Mouse (Mus musculus) left cerebral cortex, adult 11 months (tissue): Measurements from ENCODE around the gene Fars2.

Source experiments
- DNase-seq: peaks from one replicate; pipeline ENCODE4 v3.0.0; 2022; ENCODE audit warnings: low spot score

The Fars2 gene

DNA sequence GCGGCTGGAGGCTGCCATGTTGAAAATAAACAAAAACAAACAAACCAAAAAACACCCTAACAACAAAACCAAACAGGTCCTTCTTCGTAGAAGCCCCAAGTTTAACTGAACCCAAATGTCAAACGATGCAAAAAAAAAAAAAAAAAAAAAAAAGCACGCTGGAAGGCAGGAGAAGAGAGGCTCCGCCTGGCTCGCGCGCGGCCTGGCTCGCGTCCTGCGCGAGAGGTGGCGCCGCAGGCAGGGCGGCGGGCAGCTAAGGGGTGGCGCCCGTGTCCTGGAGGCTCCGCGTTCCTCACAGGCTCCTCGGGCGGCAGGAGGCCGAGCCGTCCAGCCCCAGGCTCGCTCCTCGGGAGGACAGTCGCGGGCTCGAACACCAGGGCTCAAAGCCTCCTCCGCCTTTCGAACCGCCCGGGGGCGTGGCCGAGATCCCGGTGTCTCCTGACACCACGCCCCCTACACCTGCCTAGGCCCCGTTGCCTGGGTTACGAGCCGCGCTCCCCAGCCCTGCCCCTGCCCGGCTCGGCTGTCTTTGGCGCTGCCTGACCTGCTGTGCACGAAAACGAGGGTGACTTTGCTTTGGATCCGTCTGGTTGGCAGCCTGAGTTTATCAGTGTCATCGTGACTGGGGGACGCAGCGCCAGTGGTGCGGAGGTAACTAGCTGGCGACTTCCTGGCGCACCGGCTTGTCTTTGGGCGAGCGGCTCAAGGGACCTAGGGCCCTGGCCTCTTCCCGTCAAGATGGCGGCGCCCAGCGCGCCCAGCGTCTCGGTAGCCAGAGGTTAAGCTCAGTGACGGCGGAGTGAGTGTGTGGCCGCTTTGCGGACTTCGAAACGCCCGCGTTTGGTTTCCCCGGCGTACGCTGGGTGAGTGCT lies at the start of gene Fars2, which contains the start of gene Lyrm4:
TSS of gene Fars2 (plus strand) at position 270 of the 872 bp plus-strand sequence.
TSS of gene Lyrm4 (minus strand) at position 384 of the 872 bp plus-strand sequence.
- DNase-seq = peak; percentile 95

DNA sequence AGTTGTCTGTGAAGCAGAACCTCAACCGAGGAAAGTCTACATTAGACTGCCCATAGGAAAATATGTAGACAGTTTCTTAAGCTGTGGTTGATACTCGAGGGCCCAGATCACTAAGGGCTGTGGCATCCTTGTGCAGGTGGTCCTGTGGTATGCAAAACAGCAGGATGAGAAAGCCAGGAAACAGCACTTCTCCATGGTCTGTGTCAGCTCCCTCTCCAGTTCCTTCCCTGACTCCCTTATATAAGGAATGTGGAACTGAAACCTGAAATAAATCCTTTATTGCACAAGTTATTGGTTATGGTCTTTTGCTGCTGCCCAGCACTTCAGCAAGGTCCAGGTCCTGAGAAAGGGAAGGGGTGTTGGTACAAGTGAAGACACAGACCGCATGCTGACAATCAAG lies 42.7 kb upstream of the Fars2 start:
- no peak for DNase-seq

DNA sequence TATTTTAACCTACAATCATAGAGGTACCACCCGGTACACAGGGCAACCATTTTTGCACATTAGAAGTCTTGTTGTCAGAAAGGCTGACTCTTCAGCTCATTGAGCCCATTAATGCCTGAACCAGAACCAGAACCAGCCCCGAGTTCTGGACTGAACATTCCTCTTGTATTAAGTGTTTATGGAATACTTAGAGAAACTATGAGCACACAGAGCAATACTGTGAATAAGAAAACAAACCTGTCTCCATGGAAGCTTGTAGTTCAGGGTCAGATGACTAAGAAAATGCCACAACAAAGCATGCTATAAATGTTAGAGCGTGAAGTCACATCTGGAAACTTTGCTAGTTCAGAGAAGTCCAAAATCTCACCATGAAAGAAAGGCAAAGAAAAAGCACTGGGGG lies 35.6 kb upstream of the Fars2 start:
- DNase-seq = no peak

DNA sequence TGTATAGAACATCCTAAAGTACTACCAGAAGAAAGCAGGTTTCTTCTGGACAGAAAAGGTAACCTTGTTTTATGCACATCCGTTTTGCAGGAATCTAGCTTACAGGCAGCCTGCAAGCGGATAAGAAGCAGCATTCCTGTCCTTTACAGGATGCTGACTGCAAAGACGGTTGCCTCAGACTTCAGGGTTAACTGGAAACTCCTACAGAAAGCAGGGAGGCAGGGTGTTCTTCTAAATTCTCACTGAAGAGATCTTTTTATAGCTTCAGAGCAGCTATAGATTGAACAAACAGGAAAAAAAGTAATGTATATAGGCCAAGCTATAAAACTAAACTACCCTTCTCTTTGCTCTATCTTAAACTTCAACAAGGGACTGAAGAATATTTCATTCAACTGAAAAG lies 32.5 kb upstream of the Fars2 start:
- DNase-seq = no peak

DNA sequence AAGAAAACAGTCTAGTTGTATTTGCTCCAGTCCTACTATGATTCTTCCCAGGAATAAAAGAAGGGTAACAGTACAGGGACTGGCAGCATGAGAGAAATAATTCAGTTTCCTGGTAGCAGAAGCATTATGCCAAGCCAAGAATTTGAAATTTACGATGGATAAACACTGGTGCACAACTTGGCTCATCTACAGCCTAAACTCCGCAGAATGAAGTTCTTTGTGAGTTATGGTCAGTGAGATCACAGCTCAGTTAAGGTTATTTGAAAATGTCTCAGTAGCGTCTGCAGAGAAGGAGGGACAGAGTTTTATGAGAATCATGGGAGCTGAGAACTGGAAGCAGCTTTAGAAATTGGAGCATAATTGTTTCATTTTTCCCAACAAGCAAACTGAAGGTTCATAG lies 31.2 kb upstream of the Fars2 start:
- DNase-seq = no peak

DNA sequence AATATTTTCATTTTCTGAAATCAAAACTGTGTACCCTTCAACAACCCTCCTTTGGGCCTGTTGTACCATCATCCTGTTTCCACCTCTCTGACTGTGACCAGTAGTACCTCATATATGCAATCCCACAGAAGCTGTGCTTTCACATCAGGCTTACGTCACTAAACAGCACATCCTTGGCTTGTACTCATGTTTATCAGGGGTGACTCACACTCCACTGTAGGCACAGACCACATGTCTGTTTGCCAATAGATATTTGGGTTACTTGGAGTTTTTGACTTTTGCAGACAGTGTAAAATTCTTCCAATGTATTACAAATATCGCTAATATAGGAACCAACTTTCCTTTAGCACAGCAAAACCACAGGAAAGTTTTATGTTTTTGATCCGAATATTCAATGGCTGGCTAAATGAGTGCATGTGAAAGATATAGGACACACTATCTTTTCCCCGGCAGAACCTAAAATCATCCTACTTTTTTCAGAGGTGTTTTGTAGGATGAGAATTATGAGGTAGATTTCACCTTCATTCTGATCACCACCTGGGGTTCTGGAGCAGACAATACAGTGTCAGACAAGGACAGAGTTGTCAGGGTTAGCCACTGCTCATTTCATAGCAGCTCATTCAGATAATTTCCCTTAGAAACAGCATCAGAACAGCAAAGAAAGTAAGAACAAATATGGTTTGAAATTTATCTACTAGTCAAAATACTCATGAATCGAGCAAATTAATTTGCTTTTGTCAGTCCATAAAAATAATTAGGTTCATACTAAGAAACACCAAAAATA lies 30.4 kb upstream of the Fars2 start:
- no peak for DNase-seq

DNA sequence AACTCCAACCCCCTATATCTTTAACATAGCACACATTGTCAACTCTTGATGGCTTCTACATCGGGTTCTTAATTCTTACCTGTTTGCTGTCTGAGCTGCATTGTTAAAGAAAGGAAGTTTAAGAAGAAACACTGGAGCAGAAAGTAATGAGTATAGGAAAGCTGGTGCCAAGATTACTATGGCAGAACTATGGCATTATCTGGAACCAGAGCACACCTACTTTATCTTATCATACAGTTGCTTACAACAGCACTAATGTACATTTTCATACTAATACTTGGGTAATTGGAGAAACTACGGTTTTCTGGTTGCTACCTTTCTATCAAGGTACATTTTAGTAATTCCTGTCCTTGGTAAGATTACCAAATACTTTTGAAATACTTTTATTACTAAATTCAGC lies 29.8 kb upstream of the Fars2 start:
- DNase-seq = no peak

DNA sequence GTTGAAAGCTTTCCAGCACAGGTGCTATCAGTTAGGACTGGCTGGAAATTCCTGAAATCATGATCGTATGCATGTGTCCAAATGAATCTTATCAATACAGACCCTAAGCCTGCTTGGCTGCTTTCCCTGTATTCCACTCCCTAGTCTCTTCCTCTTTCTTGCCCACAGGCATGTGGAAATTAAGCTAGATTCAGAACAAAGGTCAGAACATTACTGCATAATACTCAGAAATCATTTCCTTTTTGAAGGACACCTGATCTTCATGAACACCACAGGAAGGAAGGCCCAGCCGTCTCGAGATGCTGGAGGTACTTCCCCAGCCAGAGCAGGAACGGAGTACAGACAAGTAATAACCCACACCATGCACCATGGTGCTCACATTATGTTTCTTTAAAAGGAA lies 29.0 kb upstream of the Fars2 start:
- DNase-seq = no peak

DNA sequence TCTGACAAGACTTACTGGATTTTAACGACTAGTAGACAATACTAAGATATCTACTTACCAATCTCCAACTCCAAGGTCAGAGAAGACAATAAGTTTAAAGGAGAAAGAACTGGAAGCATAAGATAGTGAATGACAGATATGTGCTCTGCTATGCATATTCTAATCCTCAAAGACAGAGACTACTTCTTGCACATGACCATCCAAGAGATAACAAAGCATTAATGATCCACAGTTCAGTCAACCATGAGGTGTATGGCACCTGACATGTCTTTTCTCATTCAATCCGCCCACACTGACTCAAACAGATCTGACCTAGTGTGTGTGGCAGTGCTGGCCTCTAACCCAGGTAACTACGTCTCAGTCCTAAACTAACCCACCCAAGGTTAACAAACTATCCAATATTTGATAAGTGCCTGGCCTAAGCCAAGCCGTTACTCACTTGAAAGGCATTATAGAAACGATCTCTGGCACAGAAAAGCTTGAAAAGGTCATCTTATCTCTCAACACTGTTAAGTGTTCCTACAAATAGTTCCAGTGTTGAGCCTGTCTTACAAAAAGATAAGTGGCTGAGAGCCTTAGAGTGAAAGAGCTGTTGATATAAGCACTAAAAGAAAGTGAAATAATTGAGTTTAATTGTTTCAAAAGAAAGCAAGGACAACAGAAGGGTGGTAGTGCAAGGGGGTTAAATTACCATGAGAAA lies 20.4 kb upstream of the Fars2 start:
- no peak for DNase-seq

DNA sequence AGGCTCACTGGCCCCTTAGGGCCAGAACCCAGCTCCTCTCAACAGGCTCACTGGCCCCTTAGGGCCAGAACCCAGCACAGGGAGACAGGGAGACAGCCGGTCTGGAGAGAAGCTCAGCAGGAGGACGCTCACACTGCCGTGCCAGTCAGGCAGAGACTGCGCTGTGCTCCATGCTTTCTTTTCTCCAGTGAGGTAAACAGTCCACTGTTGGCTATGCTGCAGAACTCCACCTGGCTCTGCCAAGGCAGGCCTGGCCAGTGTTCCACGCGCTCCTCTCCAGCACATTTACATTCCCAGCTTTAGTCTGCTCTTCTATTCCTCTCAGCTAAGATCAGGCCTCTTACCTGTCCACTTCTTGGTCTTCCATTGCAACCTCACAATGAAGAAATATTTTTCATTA lies 11.6 kb upstream of the Fars2 start:
- no peak for DNase-seq

DNA sequence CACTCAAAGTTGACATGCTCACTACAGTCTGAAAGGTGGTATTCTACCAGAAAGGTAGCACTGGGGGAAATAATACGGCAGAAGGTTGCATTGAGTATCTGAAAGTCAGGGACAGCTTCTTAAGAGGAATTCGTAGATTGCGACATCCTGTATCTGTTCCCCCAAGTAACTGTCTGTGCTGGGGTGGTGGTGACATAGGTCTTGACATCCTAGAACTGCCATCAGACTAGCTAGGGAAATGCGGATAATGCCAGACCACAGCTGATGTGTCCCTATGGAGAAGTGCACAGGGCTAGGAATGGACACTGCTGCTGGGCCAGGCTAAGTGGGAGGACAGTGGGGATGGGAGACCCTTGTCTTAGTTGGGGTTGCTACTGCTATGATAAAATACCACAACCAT lies 8.7 kb upstream of the Fars2 start:
- DNase-seq = no peak

DNA sequence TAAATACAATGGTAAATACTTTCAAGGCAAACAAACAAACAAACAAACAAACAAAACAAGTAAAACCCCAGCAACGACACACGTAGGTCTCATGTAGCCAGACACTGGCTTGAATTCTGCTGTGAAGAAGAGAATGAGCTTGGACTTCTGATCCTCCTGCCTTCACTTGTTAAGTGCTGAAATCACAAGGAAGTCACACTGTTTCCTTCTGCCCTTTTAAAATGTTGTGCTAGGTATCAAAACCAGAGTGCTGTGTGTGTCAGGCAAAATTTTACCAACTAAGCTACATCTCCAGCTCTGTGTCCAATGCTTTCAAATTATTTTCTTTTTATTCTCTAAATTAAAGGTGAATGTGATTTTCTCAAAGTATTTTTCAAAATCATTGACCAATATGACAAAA lies 5.9 kb upstream of the Fars2 start:
- DNase-seq = no peak

DNA sequence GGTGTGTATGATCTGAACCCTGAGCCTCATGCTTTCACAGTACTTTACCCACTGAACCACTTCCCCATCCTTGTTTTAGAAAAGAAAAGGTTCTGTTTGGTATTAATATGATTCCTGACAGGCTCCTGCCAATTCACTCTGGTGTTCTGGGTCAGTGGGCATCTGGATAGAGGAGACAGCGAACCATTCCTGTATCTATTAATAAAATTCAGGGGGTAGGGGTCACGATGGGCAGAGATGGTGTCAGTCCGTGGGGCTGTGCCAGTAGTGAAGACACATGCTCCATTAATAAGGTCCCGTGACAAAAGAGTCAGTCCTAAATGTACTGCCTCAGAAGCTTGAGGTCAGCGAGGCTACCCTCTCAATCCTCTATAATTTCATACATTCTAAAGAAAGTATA lies 4.0 kb upstream of the Fars2 start:
- DNase-seq = no peak

DNA sequence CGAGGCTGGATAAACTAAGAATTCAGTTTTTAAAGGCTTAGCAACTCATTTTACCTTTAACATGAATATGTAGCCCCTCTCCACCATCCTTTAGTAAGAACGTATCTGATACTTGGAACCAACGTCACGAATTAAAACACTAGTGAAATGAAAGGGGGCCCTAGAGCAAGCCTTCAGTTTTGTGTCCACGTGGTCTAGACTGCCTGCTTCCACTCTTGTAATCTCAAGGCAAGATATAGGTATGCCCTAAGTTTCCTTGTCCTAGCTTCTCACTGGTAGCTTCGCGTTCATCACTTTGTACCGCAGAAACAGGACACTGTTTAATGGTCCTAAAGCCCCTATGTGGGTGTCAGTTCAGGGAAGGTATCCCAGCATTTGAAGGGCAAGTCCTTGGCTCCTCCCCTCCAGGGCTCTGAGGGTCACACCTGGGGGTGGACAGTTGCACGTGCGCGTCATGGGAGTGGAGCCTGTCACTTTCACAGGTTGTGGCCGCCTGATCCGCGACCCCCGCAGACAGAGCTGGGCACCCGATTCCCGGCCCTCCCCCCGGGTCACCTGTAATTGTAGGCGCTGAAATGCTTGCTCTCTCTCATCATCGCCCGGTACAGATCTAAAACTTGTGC lies 581 bp upstream of the Fars2 start:
- peak; percentile 18 for DNase-seq

DNA sequence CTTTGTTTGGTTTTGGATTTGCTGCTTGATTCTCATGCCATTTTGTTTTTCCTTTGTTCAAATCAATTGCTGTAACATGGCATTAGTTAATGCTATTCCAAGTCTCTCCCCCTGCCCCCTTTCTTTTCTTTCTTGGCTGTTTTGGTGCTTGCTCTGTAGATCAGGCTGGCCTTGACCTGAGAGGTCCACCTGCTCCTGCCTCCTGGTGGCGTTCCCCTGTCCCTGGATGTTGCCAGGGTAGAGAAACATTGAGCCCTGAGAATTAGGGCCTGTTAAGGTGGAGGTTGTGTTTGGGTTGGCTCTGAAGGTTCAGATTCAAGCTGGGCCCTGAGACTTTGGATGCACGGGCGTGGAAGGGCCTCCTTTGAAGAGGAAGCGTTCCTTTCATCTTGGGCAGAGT lies 2.5 kb downstream of the Fars2 start:
- DNase-seq = no peak

DNA sequence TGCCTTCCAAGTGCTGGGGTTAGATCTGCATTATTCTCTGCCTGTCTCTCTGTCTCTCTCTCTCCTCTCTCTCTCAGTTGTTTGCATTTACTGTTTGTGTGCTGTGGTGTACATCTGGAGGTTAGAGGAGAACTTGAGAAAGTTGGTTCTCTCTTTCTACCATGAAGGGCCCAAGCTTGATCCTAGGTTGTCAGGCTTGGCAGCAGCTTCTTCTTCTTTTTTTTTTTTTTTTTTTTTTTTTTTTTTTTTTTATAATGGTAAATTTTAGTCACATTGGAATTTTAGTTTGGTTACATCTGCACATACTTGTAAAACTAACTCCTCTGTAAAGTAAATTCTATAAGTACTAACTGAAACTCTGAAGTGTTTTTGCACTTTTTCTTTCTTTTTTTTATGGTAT lies 3.4 kb downstream of the Fars2 start:
- DNase-seq = no peak

DNA sequence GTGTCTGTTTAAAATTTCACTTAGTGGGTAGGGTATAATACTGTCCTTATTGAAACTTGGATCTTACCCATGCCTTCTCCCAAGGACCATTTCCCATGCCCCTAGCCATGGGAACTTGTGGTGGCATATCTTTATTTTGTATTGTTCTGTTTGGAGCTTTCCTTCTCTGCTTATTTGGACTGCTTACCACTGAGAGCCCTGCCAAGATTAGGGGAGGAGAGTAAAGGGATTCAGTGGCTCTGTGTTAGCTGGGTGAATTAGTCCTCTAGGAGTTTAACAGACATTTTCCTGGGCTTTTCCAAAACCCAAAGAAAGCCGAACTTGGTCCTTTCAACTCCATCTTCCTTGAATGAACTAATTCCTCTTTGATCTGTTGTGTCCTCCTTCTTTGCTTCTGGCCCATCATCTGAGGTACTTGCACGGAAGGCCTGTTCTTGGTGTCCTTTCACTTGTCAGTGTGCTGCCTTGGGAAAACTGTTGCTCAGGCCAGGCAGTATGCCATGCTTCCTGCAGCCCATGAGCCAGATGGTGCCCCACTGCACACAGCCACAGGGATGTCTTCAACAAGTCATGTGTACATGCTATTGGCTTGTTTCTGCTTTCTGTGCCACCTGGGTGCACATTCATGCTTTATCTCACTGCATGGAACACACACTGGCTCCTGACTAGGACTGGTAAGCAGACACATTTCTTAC lies 12.3 kb downstream of the Fars2 start:
- no peak for DNase-seq

DNA sequence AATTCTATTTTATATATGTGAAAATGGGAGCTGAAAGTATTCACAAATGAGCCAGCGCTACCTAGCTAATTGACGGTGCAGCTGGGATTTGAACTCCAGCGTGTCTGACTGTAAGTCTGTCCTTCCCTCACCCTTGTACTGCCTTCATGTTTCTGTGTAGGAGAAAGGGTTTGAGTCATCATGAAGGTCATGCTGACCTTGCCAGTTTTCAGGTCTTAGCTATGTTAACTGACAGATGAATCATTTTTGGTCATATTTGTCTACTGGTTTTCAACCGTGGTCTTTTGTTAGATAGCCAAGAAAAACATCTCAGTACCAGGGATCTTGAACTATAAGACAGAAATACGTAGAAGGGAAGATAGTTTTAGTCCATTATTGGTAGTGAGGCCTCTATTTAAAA lies 14.2 kb downstream of the Fars2 start:
- no peak for DNase-seq

DNA sequence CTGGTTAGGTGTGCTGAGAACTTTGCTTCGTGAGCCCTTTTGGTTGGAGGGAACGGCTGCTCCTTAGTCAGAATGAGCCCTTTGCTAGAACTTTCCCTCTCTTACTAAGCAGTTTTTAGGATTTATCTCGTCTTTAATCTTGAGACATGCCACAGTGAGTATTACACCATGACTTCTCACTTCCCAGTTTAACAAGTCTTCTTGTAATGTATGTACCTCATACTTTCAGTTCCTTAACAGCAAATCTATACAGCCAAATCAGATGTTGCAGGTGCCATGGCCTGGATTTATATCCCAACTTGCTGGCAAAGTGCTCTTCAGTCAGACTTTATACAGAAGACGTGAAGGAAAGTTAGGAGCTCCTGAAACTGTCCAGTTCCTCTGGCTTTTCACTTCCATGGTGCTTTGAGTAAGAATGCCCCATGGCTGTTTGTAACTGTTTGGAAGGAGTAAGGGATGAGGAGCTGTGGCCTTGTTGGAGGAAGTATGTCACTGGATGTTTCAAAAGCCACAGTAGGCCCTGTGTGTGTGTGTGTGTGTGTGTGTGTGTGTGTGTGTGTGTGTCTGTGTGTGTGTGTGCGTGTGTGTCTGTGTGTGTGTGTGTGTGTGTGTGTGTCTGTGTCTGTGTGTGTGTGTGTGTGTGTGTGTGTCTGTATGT lies 14.9 kb downstream of the Fars2 start:
- no peak for DNase-seq

DNA sequence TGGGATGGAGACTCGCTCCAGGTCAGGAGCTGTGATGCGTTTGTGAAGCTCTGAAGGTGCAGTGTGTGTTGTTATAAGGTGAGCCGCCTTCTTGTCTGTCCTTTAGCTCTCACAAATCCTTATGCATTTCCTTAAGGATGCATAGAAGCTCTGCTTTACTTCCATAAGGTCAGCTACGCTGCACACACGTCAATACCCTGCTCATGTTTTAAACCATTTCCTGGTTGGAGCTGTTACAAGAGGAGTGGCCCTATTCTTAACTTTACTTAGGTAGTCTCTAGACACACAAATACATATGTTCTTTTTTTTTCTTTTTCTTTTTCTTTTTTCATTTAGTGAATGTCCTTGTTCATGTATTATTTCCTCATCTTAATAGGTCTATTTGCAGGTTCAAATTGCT lies 22.5 kb downstream of the Fars2 start:
- no peak for DNase-seq
